Mouse (Mus musculus): Measurements from ENCODE around the gene Zfp738.
"Not testable (repeated sequence)": the region's sequence is repeated elsewhere in the genome, so short reads cannot be mapped to it uniquely, and the experiment has no call there.

The Zfp738 gene

GRCm38 (mm10) chr13:67686971-67687370 is at the start of gene Zfp738:
Gene Zfp738 (minus strand): TSS chr13:67687071.
- no peak for DNase-seq

DNA sequence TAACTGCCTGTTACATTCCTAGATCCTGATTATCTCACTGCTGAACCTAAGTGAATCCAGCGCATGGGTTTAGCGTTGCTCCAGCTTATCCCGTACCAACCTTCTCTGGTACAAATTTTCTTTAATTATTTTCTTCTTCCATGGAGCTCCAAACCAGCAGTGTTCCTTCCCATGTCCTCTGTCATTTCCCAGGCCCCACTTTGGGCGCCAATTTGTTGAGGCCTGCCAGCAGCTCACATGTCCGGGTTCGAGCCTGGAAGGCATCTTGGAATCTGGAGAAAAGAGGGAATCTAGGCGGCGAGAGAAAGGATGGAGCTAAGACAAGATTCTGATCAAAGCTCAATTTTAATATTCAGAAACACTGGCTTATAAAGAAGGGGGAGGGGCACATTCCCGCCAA is 47.5 kb upstream of the Zfp738 start:
- not testable (repeated sequence) for DNase-seq

DNA sequence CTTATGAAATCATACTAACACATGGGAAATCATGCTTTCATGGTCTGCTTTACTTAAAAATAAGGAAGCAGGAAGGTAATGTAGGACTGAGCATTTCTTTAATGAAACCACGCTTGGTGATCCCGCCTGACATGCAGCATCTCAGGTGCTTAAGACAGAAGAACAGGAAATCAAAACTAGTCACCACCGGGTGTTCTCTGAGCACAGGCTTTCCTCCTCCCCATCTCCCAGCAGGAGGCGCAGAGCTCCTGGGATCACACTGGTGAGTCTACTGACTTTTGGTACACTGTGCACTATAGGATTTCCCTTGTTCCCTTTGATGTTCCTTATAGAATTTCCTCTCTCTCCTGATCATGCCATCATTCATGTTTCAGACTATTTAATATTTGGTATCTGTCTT is 42.6 kb upstream of the Zfp738 start:
- DNase-seq: peak; percentile 27

GRCm38 (mm10) chr13:67728641-67729318 is 41.9 kb upstream of the Zfp738 start, which contains the start of gene Zfp65:
Gene Zfp65 (minus strand): TSS chr13:67729173.
- peak; percentile 35 for DNase-seq

GRCm38 (mm10) chr13:67728106-67728505 is 41.2 kb upstream of the Zfp738 start:
- DNase-seq: no peak

GRCm38 (mm10) chr13:67725331-67725730 is 38.5 kb upstream of the Zfp738 start:
- DNase-seq: not testable (repeated sequence)

DNA sequence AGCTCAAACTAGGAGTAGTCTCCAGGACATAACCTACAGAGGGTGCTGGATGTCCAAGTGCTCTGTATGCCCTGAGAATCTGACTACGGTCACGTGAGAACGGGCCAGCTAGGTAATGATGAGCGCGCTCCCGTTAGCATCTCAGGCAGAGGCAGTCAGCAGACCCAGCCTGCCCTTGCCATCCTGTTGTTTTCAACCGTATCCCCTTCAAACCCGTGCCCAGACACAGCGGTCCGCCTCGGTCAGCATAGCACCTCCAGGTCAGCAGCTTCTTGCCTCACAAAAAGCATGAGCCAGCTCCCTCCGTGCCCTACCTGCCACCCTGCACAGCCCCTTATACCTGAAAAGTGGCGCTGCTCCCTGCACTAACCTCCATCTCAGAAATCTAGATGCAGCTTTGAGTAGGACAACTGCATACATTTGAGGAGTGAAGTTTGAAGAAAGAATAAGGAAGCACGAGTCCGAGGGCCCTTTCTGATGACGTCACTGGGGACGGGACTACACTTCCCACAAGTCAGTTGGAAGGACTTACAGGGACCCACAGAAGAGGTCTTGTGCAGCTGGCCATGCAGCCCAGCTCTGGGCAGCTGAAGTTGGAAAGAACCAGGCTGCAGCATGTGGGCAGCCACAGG is 37.1 kb upstream of the Zfp738 start:
- peak; percentile 87 for DNase-seq

DNA sequence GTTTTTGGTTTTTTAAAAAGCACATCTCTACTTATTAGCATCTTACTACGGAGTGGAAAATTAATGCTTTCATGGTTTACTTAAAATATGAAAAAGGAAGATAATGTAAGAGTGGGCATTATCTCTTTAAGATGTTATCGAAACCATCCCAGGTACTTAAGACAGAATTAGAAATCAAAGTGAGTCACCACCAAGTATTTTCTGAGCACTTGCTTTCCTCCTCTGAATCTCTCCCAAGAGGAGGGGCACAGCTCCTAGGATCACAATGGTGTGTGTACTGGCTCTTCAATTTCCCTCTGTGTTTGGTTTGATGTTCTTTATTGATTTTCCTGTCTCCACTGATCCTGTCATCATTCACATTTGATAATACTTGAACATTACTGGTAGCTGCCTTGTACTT is 3.0 kb downstream of the Zfp738 start:
- not testable (repeated sequence) for DNase-seq

DNA sequence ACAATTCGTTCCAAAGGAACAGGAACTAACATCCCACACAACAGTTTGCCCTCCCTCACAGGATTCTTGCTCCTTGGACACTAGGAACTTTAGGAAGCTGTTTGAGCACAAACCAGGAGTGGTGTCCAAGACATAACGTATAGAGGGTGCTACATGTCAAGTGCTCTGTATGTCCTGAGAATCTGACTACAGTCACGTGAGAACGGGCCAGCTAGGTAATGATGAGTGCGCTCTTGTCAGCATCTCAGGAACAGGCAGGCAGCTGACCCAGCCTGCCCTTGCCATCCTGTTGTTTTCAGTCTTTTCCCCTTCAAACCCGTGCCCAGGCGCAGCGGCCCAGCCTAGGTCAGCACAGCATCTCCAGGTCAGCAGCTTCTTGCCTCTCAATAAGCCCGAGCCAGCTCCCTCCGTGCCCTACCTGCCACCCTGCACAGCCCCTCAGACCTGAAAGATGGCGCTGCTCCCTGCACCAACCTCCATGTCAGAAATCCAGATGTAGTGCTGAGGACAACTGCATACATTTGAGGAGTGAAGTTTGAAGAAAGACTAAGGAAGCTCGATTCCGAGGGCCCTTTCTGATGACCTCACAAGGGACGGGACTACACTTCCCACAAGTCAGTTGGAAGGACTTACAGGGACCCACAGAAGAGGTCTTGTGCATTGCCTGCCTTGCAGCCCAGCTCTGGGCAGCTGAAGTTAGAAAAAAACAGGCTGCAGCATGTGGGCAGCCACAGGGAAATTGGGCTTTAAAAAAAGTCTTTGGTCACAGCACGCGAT is 3.7 kb downstream of the Zfp738 start:
- peak; percentile 79 for DNase-seq

GRCm38 (mm10) chr13:67674902-67675301 is 12.0 kb downstream of the Zfp738 start:
- DNase-seq: no peak

- no peak for DNase-seq
Observed at GRCm38 (mm10) chr13:67652496-67652895, 34.4 kb downstream of the Zfp738 start.

DNA sequence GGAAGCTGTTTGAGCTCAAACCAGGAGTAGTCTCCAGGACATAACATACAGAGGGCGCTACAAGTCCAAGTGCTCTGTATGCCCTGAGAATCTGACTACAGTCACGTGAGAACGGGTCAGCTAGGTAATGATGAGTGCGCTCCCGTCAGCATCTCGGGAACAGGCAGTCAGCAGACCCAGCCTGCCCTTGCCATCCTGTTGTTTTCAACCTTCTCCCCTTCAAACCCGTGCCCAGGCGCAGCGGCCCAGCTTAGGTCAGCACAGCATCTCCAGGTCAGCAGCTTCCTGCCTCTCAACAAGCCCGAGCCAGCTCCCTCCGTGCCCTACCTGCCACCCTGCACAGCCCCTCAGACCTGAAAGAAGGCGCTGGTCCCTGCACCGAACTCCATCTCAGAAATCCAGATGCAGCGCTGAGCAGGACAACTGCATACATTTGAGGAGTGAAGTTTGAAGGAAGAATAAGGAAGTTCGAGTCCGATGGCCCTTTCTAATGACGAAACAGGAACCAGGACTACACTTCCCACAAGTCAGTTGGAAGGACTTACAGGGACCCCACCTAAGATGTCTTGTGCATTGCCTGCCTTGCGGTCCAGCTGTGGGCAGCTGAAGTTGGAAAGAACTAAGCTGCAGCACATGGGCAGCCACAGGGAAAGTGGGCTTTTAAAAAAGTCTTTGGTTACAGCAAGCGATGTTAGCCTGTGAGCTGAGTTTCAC is 49.4 kb downstream of the Zfp738 start, which contains the start of the genes Gm49345 and Zfp729a:
Gene Gm49345 (minus strand): TSS at position 476 of the 714 bp plus-strand sequence.
Gene Zfp729a (minus strand): TSS at position 498 of the 714 bp plus-strand sequence.
- DNase-seq: peak; percentile 81

DNA sequence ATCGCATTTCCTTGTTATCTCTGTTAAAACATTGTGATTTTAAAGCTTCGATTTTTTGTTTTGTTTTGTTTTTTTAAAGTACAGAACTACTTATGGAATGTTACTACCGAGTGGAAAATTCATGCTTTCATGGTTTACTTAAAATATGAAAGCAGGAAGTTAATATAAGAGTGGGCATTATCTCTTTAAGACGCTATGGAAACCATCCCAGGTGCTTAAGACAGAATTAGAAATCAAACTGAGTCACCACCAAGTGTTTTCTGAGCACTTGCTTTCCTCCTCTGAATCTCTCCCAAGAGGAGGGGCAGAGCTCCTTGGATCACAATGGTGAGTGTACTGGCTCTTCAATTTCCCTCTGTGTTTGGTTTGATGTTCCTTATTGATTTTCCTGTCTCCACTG is 76.8 kb downstream of the Zfp738 start:
- no peak for DNase-seq

DNA sequence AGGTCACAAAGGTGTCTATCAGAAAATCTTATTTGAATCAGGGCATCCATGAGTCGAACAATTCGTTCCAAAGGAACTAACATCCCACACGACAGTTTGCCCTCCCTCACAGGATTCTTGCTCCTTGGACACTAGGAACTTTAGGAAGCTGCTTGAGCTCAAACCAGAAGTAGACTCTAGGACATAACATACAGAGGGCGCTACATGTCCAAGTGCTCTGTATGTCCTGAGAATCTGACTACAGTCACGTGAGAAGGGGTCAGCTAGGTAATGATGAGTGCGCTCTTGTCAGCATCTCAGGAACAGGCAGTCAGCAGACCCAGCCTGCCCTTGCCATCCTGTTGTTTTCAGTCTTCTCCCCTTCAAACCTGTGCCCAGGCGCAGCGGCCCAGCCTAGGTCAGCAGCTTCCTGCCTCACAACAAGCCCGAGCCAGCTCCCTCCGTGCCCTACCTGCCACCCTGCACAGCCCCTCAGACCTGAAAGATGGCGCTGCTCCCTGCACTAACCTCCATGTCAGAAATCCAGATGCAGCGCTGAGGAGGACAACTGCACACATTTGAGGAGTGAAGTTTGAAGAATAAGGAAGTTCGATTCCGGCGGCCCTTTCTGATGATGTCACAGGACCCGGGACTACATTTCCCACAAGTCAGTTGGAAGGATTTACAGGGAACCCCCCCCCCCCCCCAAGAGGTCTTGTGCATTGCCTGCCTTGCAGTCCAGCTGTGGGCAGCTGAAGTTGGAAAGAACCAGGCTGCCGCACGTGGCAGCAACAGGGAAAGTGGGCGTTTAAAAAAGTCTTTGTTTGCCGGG is 77.6 kb downstream of the Zfp738 start, which contains the start of gene Zfp729b:
Gene Zfp729b (minus strand): TSS at position 642 of the 811 bp plus-strand sequence.
- DNase-seq: peak; percentile 91
